8 mouse cellular contexts compared by ENCODE assay signal in genomic region chr3:68583771-68584511, GRCm38 (mm10).
A peak's percentile ranks its signal among the peaks of the same experiment; 100 is the strongest.
DNase-seq lines count a peak whose midpoint lies in the region; ATAC-seq lines count a peak whose summit lies in the region.

No protein-coding gene starts in this region.

- peak overlapping the region; percentile 29; the same call in 1 of the 2 replicates for H3K4me2 ChIP-seq in forebrain, embryonic 15.5 days (replicated peaks)

- peaks cover 64% of the 10 kb centered on the region for H3K4me1 ChIP-seq in forebrain, embryonic 15.5 days

- peak; percentile 68 for DNase-seq in retina, postnatal 1 day
- DNase-seq in retina, embryonic 14.5 days (ENCODE audit: low spot score) = no peak
- DNase-seq in heart, postnatal 4 days = peak; percentile 65
- peak; percentile 48 for DNase-seq in lung, postnatal 25 days (ENCODE audit: low spot score)
- no peak for DNase-seq in natural killer cell, adult 2 months (ENCODE audit: low spot score in 2 of 2)
- DNase-seq in spleen, postnatal 14 days (ENCODE audit: low spot score in 2 of 2) = no peak

- H3K9ac ChIP-seq in forebrain, embryonic 15.5 days (replicated peaks) = no peak overlapping the region

- H3K9me3 ChIP-seq in forebrain, embryonic 15.5 days = no peaks in the 10 kb centered on the region

- no peaks in the 10 kb centered on the region for H3K36me3 ChIP-seq in forebrain, embryonic 15.5 days

- ATAC-seq in forebrain, embryonic 15.5 days (replicated peaks) = peak; percentile 76
- no peak for ATAC-seq in activated CD4-positive, CD25-positive, alpha-beta regulatory T cell, adult 4 months

- peak overlapping the region; percentile 74 for H3K27ac ChIP-seq in forebrain, embryonic 15.5 days (replicated peaks)

- H3K27me3 ChIP-seq in forebrain, embryonic 15.5 days = no peaks in the 10 kb centered on the region

- H3K4me3 ChIP-seq in forebrain, embryonic 15.5 days = no peak overlapping the region

- WGBS in forebrain, embryonic 15.5 days = 17% methylated on average over 14 of the region's 14 CpGs

Comparison
In these comparisons a context has a peak if more than half of its experiments do, and no peak if none do; other contexts are left out.
1. DNase-seq: peak in retina, postnatal 1 day (single experiment), heart, postnatal 4 days (single experiment) and lung, postnatal 25 days (single experiment); none in retina, embryonic 14.5 days (single experiment), natural killer cell, adult 2 months (0 of 2) and spleen, postnatal 14 days (0 of 2).